Mouse (Mus musculus) intestine, postnatal 0 days (tissue): ENCODE measurements at regions not wholly inside any gene's neighbourhood (a gene's known extent, or its start where the extent isn't known, plus 50 kb on each side); places are given as distances from the start of the nearest gene placed in this dataset.
A peak's percentile ranks its signal among the peaks of the same experiment; 100 is the strongest.

ENCODE experiments used
- ATAC-seq: fragments of 200-750 bp; cut with Nextera tagmentation; 2 replicates; pipeline ENCODE4 v1.8.0; 2017; ENCODE audit warnings: mild to moderate bottlenecking, moderate TSS enrichment, moderate library complexity
- H3K27ac ChIP-seq: fragments of 300-500 bp; sonication (generic); 2 replicates; pipeline ENCODE4 v1.5.1; 2014; ENCODE audit warnings: mild to moderate bottlenecking, low read depth, low read length, moderate library complexity
- H3K27me3 ChIP-seq: fragments of 300-500 bp; sonication (generic); replicated peaks from 2 replicates; pipeline ENCODE4 v1.6.1; 2014; ENCODE audit warnings: low read length, mixed read lengths; ENCODE audit not compliant: control insufficient read depth, insufficient read depth
- H3K36me3 ChIP-seq: fragments of 300-500 bp; sonication (generic); 2 replicates; pipeline ENCODE4 v1.6.1; 2014; ENCODE audit warnings: mild to moderate bottlenecking, moderate library complexity; ENCODE audit not compliant: control insufficient read depth, insufficient read depth
- H3K4me1 ChIP-seq: fragments of 300-500 bp; sonication (generic); replicated peaks from 2 replicates; pipeline ENCODE4 v1.6.1; 2014; ENCODE audit warnings: antibody characterized with exemption, low read length, mixed read lengths; ENCODE audit not compliant: control insufficient read depth, insufficient read depth
- H3K4me2 ChIP-seq: fragments of 300-500 bp; sonication (generic); replicated peaks from 2 replicates; pipeline ENCODE4 v1.6.1; 2014; ENCODE audit warnings: low read depth, mild to moderate bottlenecking, moderate library complexity
- H3K4me3 ChIP-seq: fragments of 300-500 bp; sonication (generic); 2 replicates; pipeline ENCODE4 v1.5.1; 2014; ENCODE audit warnings: low read depth, low read length
- H3K9ac ChIP-seq: fragments of 300-500 bp; sonication (generic); 2 replicates; pipeline ENCODE4 v1.6.1; 2014; ENCODE audit warnings: mild to moderate bottlenecking, low read depth, low read length
- H3K9me3 ChIP-seq: fragments of 300-500 bp; sonication (generic); 2 replicates; pipeline ENCODE4 v1.6.1; 2016; ENCODE audit warnings: mixed run types; ENCODE audit not compliant: control insufficient read depth
- CTCF ChIP-seq: sonication (generic); IDR thresholded peaks from 2 replicates; pipeline ENCODE4 v1.5.1; 2016; ENCODE audit warnings: low read depth, mild to moderate bottlenecking, control low read depth, antibody characterized with exemption, moderate library complexity
- WGBS: fragments of 180-500 bp; shearing (Covaris S2); extraction: QIAGEN DNeasy Blood & Tissue Kit; methylation state at CpG from one replicate; pipeline ENCODE4 v1.1.7; 2014; 5-methylcytosine and 5-hydroxymethylcytosine counted together

- Histone ChIP-seq H3K9ac (no peak overlapping the region), H3K36me3 (no peaks in the 10 kb centered on the region)
Measured at GRCm38 (mm10) chr17:48592457-48592856, 137.8 kb downstream of the Unc5cl start.

GRCm38 (mm10) chr17:48595418-48595963, 140.8 kb downstream of the Unc5cl start:
- 80% methylated on average over 10 of the region's 10 CpGs for WGBS
- Histone ChIP-seq H3K27ac (no peak overlapping the region), H3K4me3 (no peak overlapping the region), H3K9ac (no peak overlapping the region), H3K36me3 (no peaks in the 10 kb centered on the region), H3K4me1 (no peaks in the 10 kb centered on the region), H3K9me3 (no peaks in the 10 kb centered on the region), H3K27me3 (no peaks in the 10 kb centered on the region), H3K4me2 (no peak overlapping the region)
- TF ChIP-seq CTCF = peak; percentile 41
- ATAC-seq = no peak

More at GRCm38 (mm10) chr17:48592457-48592856, 137.8 kb downstream of the Unc5cl start:
- WGBS = 63% methylated on average over 1 of the region's 1 CpGs
- Histone ChIP-seq H3K27ac (no peak overlapping the region), H3K4me3 (no peak overlapping the region), H3K4me1 (no peaks in the 10 kb centered on the region), H3K9me3 (no peaks in the 10 kb centered on the region), H3K27me3 (no peaks in the 10 kb centered on the region), H3K4me2 (no peak overlapping the region)
- TF ChIP-seq CTCF = no peak
- ATAC-seq = no peak

- no peak for ATAC-seq
Measured at GRCm38 (mm10) chr17:48596406-48596805, 141.7 kb downstream of the Unc5cl start.

GRCm38 (mm10) chr17:48597301-48597700, 142.6 kb downstream of the Unc5cl start:
- ATAC-seq = no peak
- Histone ChIP-seq H3K36me3 (no peaks in the 10 kb centered on the region), H3K27ac (no peak overlapping the region), H3K4me1 (no peaks in the 10 kb centered on the region), H3K4me3 (no peak overlapping the region), H3K27me3 (no peaks in the 10 kb centered on the region), H3K4me2 (no peak overlapping the region), H3K9me3 (no peaks in the 10 kb centered on the region), H3K9ac (no peak overlapping the region)
- peak; percentile 38 for TF ChIP-seq CTCF
- WGBS = 97% methylated on average over 1 of the region's 1 CpGs

More at GRCm38 (mm10) chr17:48596406-48596805, 141.7 kb downstream of the Unc5cl start:
- peak; percentile 56 for TF ChIP-seq CTCF
- no peak overlapping the region for H3K9ac ChIP-seq
- H3K4me2 ChIP-seq = no peak overlapping the region
- H3K36me3 ChIP-seq = no peaks in the 10 kb centered on the region
- WGBS = 83% methylated on average over 3 of the region's 3 CpGs
- H3K9me3 ChIP-seq = no peaks in the 10 kb centered on the region
- no peaks in the 10 kb centered on the region for H3K27me3 ChIP-seq
- no peak overlapping the region for H3K4me3 ChIP-seq
- no peak overlapping the region for H3K27ac ChIP-seq
- no peaks in the 10 kb centered on the region for H3K4me1 ChIP-seq

- Histone ChIP-seq H3K9me3 (no peaks in the 10 kb centered on the region), H3K4me3 (no peak overlapping the region), H3K4me2 (no peak overlapping the region), H3K4me1 (no peaks in the 10 kb centered on the region), H3K27me3 (no peaks in the 10 kb centered on the region), H3K36me3 (no peaks in the 10 kb centered on the region), H3K9ac (no peak overlapping the region), H3K27ac (no peak overlapping the region)
- ATAC-seq = no peak
- 70% methylated on average over 16 of the region's 16 CpGs for WGBS
- TF ChIP-seq CTCF = no peak
Measured at GRCm38 (mm10) chr17:48598471-48599141, 143.9 kb downstream of the Unc5cl start.

- no peak for ATAC-seq
- TF ChIP-seq CTCF = no peak
- H3K4me2 ChIP-seq = no peak overlapping the region
- H3K36me3 ChIP-seq = no peaks in the 10 kb centered on the region
- H3K27me3 ChIP-seq = no peaks in the 10 kb centered on the region
- H3K4me1 ChIP-seq = no peaks in the 10 kb centered on the region
- no peak overlapping the region for H3K4me3 ChIP-seq
- H3K9ac ChIP-seq = no peak overlapping the region
- 67% methylated on average over 6 of the region's 6 CpGs for WGBS
- H3K9me3 ChIP-seq = no peaks in the 10 kb centered on the region
- no peak overlapping the region for H3K27ac ChIP-seq
Measured at GRCm38 (mm10) chr17:48600176-48600575, 145.5 kb downstream of the Unc5cl start.
